Mouse (Mus musculus): ENCODE results near the gene Scube1. TPM values are rescaled to one million over a fixed set of nuclear protein-coding genes. Genes with fewer than 3 reads are reported as not detected.

Gene Scube1
- polyA plus RNA-seq, 1 experiment from 2014 or later, result 1.6 TPM

DNA sequence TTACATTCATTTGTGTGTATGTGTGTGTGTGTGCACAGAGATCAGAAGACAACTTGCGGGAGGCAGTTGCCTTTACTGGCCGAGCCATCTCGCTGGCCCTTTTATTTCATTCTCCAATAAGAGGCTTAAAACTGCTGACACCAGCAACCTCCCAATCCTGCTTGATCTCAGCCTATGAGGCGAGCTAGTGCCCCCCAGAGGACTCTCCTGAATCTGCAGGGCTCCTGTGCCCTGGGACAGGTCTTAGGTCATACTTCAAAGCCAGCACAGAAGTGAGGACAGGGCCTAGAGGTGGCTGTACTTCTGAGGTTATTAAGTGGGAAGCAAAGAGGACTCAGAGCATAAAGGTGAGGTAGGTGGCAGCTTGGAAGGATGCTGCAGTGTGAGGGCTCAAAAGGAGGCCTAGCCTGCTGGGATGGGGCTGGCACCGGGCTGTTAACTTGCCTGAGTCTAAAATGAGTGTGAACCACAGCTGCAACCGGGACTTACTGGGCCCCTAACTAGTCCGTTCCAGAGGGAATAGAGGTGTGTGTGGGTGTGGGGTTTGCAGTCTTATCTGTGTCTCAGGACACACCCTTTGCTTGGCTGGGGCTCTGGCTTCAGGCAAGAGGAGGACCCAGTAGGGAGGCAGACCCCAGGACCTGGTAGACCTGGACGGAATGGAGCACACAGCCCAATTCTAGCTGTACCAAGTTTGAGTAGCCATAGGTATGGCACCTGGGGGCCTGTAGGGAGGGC, 141.2 kb downstream of the Scube1 start:
- DNase-seq (ENCODE audit: low spot score), result peak; percentile 73
- Histone ChIP-seq H3K27me3 (replicated peaks; ENCODE audit: insufficient read depth, low read length) (no peaks in the 10 kb centered on the region), H3K9me3 (ENCODE audit: low read length) (no peaks in the 10 kb centered on the region), H3K4me1 (ENCODE audit: insufficient read depth, low read depth, low read length) (no peaks in the 10 kb centered on the region), H3K4me3 (ENCODE audit: low read depth, low read length) (no peak overlapping the region), H3K9ac (replicated peaks; ENCODE audit: low read depth) (no peak overlapping the region), H3K36me3 (ENCODE audit: insufficient read depth, low read length) (peaks cover 22% of the 10 kb centered on the region), H3K27ac (ENCODE audit: low read length) (no peak overlapping the region), H3K4me2 (replicated peaks; ENCODE audit: low read depth, low read length) (no peak overlapping the region)
- WGBS, result 80% methylated on average over 8 of the region's 8 CpGs
- ATAC-seq, result peak; percentile 61
- TF ChIP-seq CTCF (IDR thresholded peaks at IDR 0.05), result peak; percentile 78
- TF ChIP-seq EP300 (IDR thresholded peaks at IDR 0.05), result no peak

DNA sequence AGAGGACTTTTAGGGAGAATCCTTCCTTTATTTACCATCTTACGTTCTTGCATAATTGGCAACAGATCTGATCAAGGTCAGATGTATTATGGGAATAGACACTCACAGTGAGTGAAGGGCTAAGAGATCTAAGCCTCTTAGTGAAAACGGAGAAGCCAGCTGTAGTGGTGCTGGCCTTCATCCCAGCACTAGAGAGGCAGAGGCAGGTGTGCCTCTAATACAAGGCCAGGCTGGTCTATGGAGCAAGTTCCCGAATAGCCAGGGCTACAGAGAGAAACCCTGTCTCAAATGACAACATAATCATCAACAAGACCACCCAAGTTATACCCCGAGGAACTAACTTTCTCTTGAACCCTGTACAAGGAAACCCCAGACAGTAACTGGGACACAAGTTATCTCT, 141.9 kb downstream of the Scube1 start:
- H3K4me2 ChIP-seq (replicated peaks; ENCODE audit: low read depth, low read length), result no peak overlapping the region
- TF ChIP-seq EP300 (IDR thresholded peaks at IDR 0.05) (no peak), CTCF (IDR thresholded peaks at IDR 0.05) (no peak)
- no peaks in the 10 kb centered on the region for H3K27me3 ChIP-seq (replicated peaks; ENCODE audit: insufficient read depth, low read length)
- 83% methylated on average over 4 of the region's 4 CpGs for WGBS
- peaks cover 22% of the 10 kb centered on the region for H3K36me3 ChIP-seq (ENCODE audit: insufficient read depth, low read length)
- H3K9me3 ChIP-seq (ENCODE audit: low read length), result no peaks in the 10 kb centered on the region
- ATAC-seq, result no peak
- H3K9ac ChIP-seq (replicated peaks; ENCODE audit: low read depth), result no peak overlapping the region
- no peaks in the 10 kb centered on the region for H3K4me1 ChIP-seq (ENCODE audit: insufficient read depth, low read depth, low read length)
- no peak overlapping the region for H3K27ac ChIP-seq (ENCODE audit: low read length)
- DNase-seq (ENCODE audit: low spot score), result no peak
- H3K4me3 ChIP-seq (ENCODE audit: low read depth, low read length), result no peak overlapping the region

GRCm38 (mm10) chr15:83576651-83577050, 148.2 kb downstream of the Scube1 start:
- Histone ChIP-seq H3K4me2 (replicated peaks; ENCODE audit: low read depth, low read length) (no peak overlapping the region), H3K4me1 (ENCODE audit: insufficient read depth, low read depth, low read length) (no peaks in the 10 kb centered on the region), H3K9ac (replicated peaks; ENCODE audit: low read depth) (no peak overlapping the region), H3K27ac (ENCODE audit: low read length) (no peak overlapping the region), H3K9me3 (ENCODE audit: low read length) (no peaks in the 10 kb centered on the region), H3K36me3 (ENCODE audit: insufficient read depth, low read length) (peaks cover 16% of the 10 kb centered on the region; the same call in 1 of the 2 replicates), H3K4me3 (ENCODE audit: low read depth, low read length) (no peak overlapping the region), H3K27me3 (replicated peaks; ENCODE audit: insufficient read depth, low read length) (no peaks in the 10 kb centered on the region)
- no peak for ATAC-seq
- no peak for DNase-seq (ENCODE audit: low spot score)
- TF ChIP-seq CTCF (IDR thresholded peaks at IDR 0.05) (no peak), EP300 (IDR thresholded peaks at IDR 0.05) (no peak)
- 88% methylated on average over 9 of the region's 9 CpGs for WGBS

- 91% methylated on average over 8 of the region's 8 CpGs for WGBS
- H3K36me3 ChIP-seq (ENCODE audit: insufficient read depth, low read length), result peaks cover 16% of the 10 kb centered on the region; the same call in 1 of the 2 replicates
- H3K4me2 ChIP-seq (replicated peaks; ENCODE audit: low read depth, low read length), result no peak overlapping the region
These were observed 149.3 kb downstream of the Scube1 start for GRCm38 (mm10) chr15:83575543-83575942.

GRCm38 (mm10) chr15:83574731-83575351, 150.0 kb downstream of the Scube1 start:
- Histone ChIP-seq H3K4me2 (replicated peaks; ENCODE audit: low read depth, low read length) (no peak overlapping the region), H3K27ac (ENCODE audit: low read length) (peak overlapping the region; percentile 76), H3K4me1 (ENCODE audit: insufficient read depth, low read depth, low read length) (no peaks in the 10 kb centered on the region), H3K36me3 (ENCODE audit: insufficient read depth, low read length) (peaks cover 16% of the 10 kb centered on the region; the same call in 1 of the 2 replicates), H3K27me3 (replicated peaks; ENCODE audit: insufficient read depth, low read length) (no peaks in the 10 kb centered on the region), H3K4me3 (ENCODE audit: low read depth, low read length) (no peak overlapping the region), H3K9me3 (ENCODE audit: low read length) (no peaks in the 10 kb centered on the region), H3K9ac (replicated peaks; ENCODE audit: low read depth) (no peak overlapping the region)
- ATAC-seq (peak; percentile 85), DNase-seq (ENCODE audit: low spot score) (peak; percentile 89)
- TF ChIP-seq EP300 (IDR thresholded peaks at IDR 0.05) (peak; percentile 75), CTCF (IDR thresholded peaks at IDR 0.05) (no peak)
- 57% methylated on average over 6 of the region's 6 CpGs for WGBS

More at GRCm38 (mm10) chr15:83575543-83575942, 149.3 kb downstream of the Scube1 start:
- H3K9me3 ChIP-seq (ENCODE audit: low read length), result no peaks in the 10 kb centered on the region
- DNase-seq (ENCODE audit: low spot score) (no peak), ATAC-seq (no peak)
- TF ChIP-seq EP300 (IDR thresholded peaks at IDR 0.05) (no peak), CTCF (IDR thresholded peaks at IDR 0.05) (no peak)
- H3K27ac ChIP-seq (ENCODE audit: low read length), result peak overlapping the region; percentile 76
- no peak overlapping the region for H3K4me3 ChIP-seq (ENCODE audit: low read depth, low read length)
- no peak overlapping the region for H3K9ac ChIP-seq (replicated peaks; ENCODE audit: low read depth)
- H3K4me1 ChIP-seq (ENCODE audit: insufficient read depth, low read depth, low read length), result no peaks in the 10 kb centered on the region
- H3K27me3 ChIP-seq (replicated peaks; ENCODE audit: insufficient read depth, low read length), result no peaks in the 10 kb centered on the region

GRCm38 (mm10) chr15:83573606-83574005, 151.2 kb downstream of the Scube1 start:
- Histone ChIP-seq H3K9me3 (ENCODE audit: low read length) (no peaks in the 10 kb centered on the region), H3K36me3 (ENCODE audit: insufficient read depth, low read length) (peaks cover 16% of the 10 kb centered on the region; the same call in 1 of the 2 replicates), H3K27ac (ENCODE audit: low read length) (no peak overlapping the region), H3K4me2 (replicated peaks; ENCODE audit: low read depth, low read length) (no peak overlapping the region), H3K4me3 (ENCODE audit: low read depth, low read length) (no peak overlapping the region), H3K9ac (replicated peaks; ENCODE audit: low read depth) (no peak overlapping the region), H3K27me3 (replicated peaks; ENCODE audit: insufficient read depth, low read length) (no peaks in the 10 kb centered on the region), H3K4me1 (ENCODE audit: insufficient read depth, low read depth, low read length) (no peaks in the 10 kb centered on the region)
- no peak for DNase-seq (ENCODE audit: low spot score)
- 95% methylated on average over 12 of the region's 12 CpGs for WGBS
- no peak for TF ChIP-seq EP300 (IDR thresholded peaks at IDR 0.05)
- TF ChIP-seq CTCF (IDR thresholded peaks at IDR 0.05), result no peak
- no peak for ATAC-seq

All from lung, postnatal 0 days (tissue).